8 mouse cellular contexts compared by ENCODE assay signal in genomic region chr6:48048426-48049272, GRCm38 (mm10). TPM values are rescaled to one million over a fixed set of nuclear protein-coding genes. Genes with fewer than 3 reads are reported as not detected.
DNase-seq lines count a peak whose midpoint lies in the region; ATAC-seq lines count a peak whose summit lies in the region.

Zfp777 (minus strand) TSS chr6:48048911.

- ATAC-seq in CD4-positive, CD25-positive, alpha-beta regulatory T cell, adult 4 months, result peak; percentile 95
- peak; percentile 84 for ATAC-seq in heart, embryonic 14.5 days (ENCODE audit: insufficient number of reproducible peaks, insufficient read depth, low FRiP score, low read depth)
- peak; percentile 77 for ATAC-seq in liver, embryonic 15.5 days (ENCODE audit: insufficient read depth)
- peak; percentile 88 for ATAC-seq in neural tube, embryonic 12.5 days (ENCODE audit: low FRiP score, low read depth)

- peak within 1 kb of the TSS; percentile 81 for H3K9ac ChIP-seq in heart, embryonic 14.5 days (ENCODE audit: low read length)
- peak within 1 kb of the TSS; percentile 66 for H3K9ac ChIP-seq in liver, embryonic 15.5 days
- H3K9ac ChIP-seq in neural tube, embryonic 12.5 days, result peak within 1 kb of the TSS; percentile 89

- peaks cover 4% of the 10 kb centered on the region; the same call in 1 of the 2 replicates for H3K27me3 ChIP-seq in heart, embryonic 14.5 days (ENCODE audit: control insufficient read depth, insufficient read depth, low read length)
- peaks cover 25% of the 10 kb centered on the region for H3K27me3 ChIP-seq in liver, embryonic 15.5 days
- H3K27me3 ChIP-seq in neural tube, embryonic 12.5 days (replicated peaks), result no peaks in the 10 kb centered on the region

- peak within 1 kb of the TSS; percentile 23 to 77; a peak in 3 of 4 replicates for H3K27ac ChIP-seq in heart, embryonic 14.5 days (replicated peaks in 1 of 2; ENCODE audit: control insufficient read depth in 1 of 2, insufficient read depth in 1 of 2, low read depth in 2 of 2, low read length in 2 of 2)
- H3K27ac ChIP-seq in liver, embryonic 15.5 days (replicated peaks), result peak within 1 kb of the TSS; percentile 78
- H3K27ac ChIP-seq in neural tube, embryonic 12.5 days, result peak within 1 kb of the TSS; percentile 81

- H3K36me3 ChIP-seq in heart, embryonic 14.5 days (ENCODE audit: control insufficient read depth, insufficient read depth, low read length), result peaks cover 13% of the 10 kb centered on the region
- peaks cover 8% of the 10 kb centered on the region for H3K36me3 ChIP-seq in liver, embryonic 15.5 days (replicated peaks)
- H3K36me3 ChIP-seq in neural tube, embryonic 12.5 days, result peaks cover 9% of the 10 kb centered on the region

- H3K4me3 ChIP-seq in heart, embryonic 14.5 days (ENCODE audit: control insufficient read depth in 1 of 2, insufficient read depth in 1 of 2, low read depth in 1 of 2, low read length in 2 of 2), result peak within 1 kb of the TSS; percentile 71 to 72
- peak within 1 kb of the TSS; percentile 76 for H3K4me3 ChIP-seq in liver, embryonic 15.5 days (replicated peaks)
- peak within 1 kb of the TSS; percentile 86 for H3K4me3 ChIP-seq in neural tube, embryonic 12.5 days

- peak within 1 kb of the TSS; percentile 85 for H3K4me2 ChIP-seq in heart, embryonic 14.5 days (ENCODE audit: low read length)
- peak within 1 kb of the TSS; percentile 87 for H3K4me2 ChIP-seq in liver, embryonic 15.5 days
- H3K4me2 ChIP-seq in neural tube, embryonic 12.5 days (replicated peaks), result peak within 1 kb of the TSS; percentile 85

- WGBS in heart, embryonic 14.5 days, result 1% methylated on average over 82 of the region's 82 CpGs
- under 1% methylated on average over 82 of the region's 82 CpGs for WGBS in liver, embryonic 15.5 days (ENCODE audit: insufficient replicate concordance)
- WGBS in neural tube, embryonic 12.5 days, result under 1% methylated on average over 79 of the region's 82 CpGs

- DNase-seq in c-Kit-negative CD71-positive TER-119-positive erythroid progenitor cells, embryonic 14.5 days (ENCODE audit: low read depth, low spot score), result peak; percentile 16
- DNase-seq in fibroblast of lung, adult 2 months (ENCODE audit: low read depth), result peak; percentile 45
- peak; percentile 91 for DNase-seq in kidney, postnatal 14 days
- DNase-seq in telencephalon, adult 2 months (ENCODE audit: low read depth, low spot score), result peak; percentile 65

- H3K4me1 ChIP-seq in heart, embryonic 14.5 days (ENCODE audit: control insufficient read depth in 2 of 2, insufficient read depth in 2 of 2, low read length in 2 of 2), result peaks cover 4% of the 10 kb centered on the region in 2 experiments; a peak in 3 of 4 replicates
- peaks cover 23% of the 10 kb centered on the region for H3K4me1 ChIP-seq in liver, embryonic 15.5 days (replicated peaks)
- peaks cover 8% of the 10 kb centered on the region for H3K4me1 ChIP-seq in neural tube, embryonic 12.5 days

- no peaks in the 10 kb centered on the region for H3K9me3 ChIP-seq in heart, embryonic 14.5 days (ENCODE audit: control insufficient read depth, low read length)
- no peaks in the 10 kb centered on the region for H3K9me3 ChIP-seq in liver, embryonic 15.5 days (replicated peaks)
- H3K9me3 ChIP-seq in neural tube, embryonic 12.5 days, result no peaks in the 10 kb centered on the region

RNA-seq across cellular contexts. Expression of gene Zfp777, which starts in this region (rescaled TPM):
- 1 to 10 TPM; 3.1 to 5.3 TPM for polyA plus RNA-seq in CD4-positive, CD25-positive, alpha-beta regulatory T cell, adult 4 months (2017; shearing (Covaris generic))
- 3.0 and 3.1 TPM in 2 replicates for polyA plus RNA-seq in heart, embryonic 14.5 days (2014; fragmentation: Nextera tagmentation; extraction: Ambion mirVana)
- 2.3 and 2.4 TPM in 2 replicates for polyA plus RNA-seq in liver, embryonic 15.5 days (2015; fragmentation: Nextera tagmentation; extraction: Ambion mirVana)
- polyA plus RNA-seq in neural tube, embryonic 12.5 days (2016; fragmentation: Nextera tagmentation; extraction: Ambion mirVana), result 13.0 and 13.3 TPM in 2 replicates

Comparison
In these comparisons a context has a peak if more than half of its experiments do, and no peak if none do; other contexts are left out.
1. Peak in every context shown above with its lines: DNase-seq, ATAC-seq, H3K4me3 ChIP-seq and H3K27ac ChIP-seq.
2. DNase-seq: peak in every context shown above with its lines; median percentile 91 in kidney, postnatal 14 days; 65 in telencephalon, adult 2 months; 45 in fibroblast of lung, adult 2 months; 16 in c-Kit-negative CD71-positive TER-119-positive erythroid progenitor cells, embryonic 14.5 days.